Mouse (Mus musculus): Measurements from ENCODE around the gene Prr18. TPM values are rescaled to one million over a fixed set of nuclear protein-coding genes. Genes with fewer than 3 reads are reported as not detected.

The Prr18 gene
- polyA plus RNA-seq, 1 experiment from 2014 or later = 1.7 TPM

Other genes with a start within 250 kb of the Prr18 start
- gene Gm49673, start 189.7 kb upstream of the Prr18 start, polyA plus RNA-seq (2015; fragmentation: Nextera tagmentation; extraction: Ambion mirVana) = 0.21 and 0.65 TPM in 2 replicates
- 37.3 and 37.5 TPM in 2 replicates for gene Rnaset2a, start 189.4 kb upstream of the Prr18 start, polyA plus RNA-seq (2015; fragmentation: Nextera tagmentation; extraction: Ambion mirVana)
- gene Fgfr1op, start 172.0 kb upstream of the Prr18 start, polyA plus RNA-seq (2015; fragmentation: Nextera tagmentation; extraction: Ambion mirVana) = 33.9 and 35.9 TPM in 2 replicates
- gene Ccr6, start 101.4 kb upstream of the Prr18 start, polyA plus RNA-seq (2015; fragmentation: Nextera tagmentation; extraction: Ambion mirVana) = not detected in 2 replicates
- gene Mpc1, start 54.6 kb upstream of the Prr18 start, polyA plus RNA-seq (2015; fragmentation: Nextera tagmentation; extraction: Ambion mirVana) = 176 and 180 TPM in 2 replicates
- gene Sft2d1, start 26.4 kb upstream of the Prr18 start, polyA plus RNA-seq (2015; fragmentation: Nextera tagmentation; extraction: Ambion mirVana) = 75.8 and 79.9 TPM in 2 replicates
- gene T2, start 18.5 kb downstream of the Prr18 start, polyA plus RNA-seq (2015; fragmentation: Nextera tagmentation; extraction: Ambion mirVana) = 0.26 and 0.68 TPM in 2 replicates
- 0.21 and 0.24 TPM in 2 replicates for gene T, start 97.0 kb downstream of the Prr18 start, polyA plus RNA-seq (2015; fragmentation: Nextera tagmentation; extraction: Ambion mirVana)
- gene Pde10a, start 187.9 kb downstream of the Prr18 start, polyA plus RNA-seq (2015; fragmentation: Nextera tagmentation; extraction: Ambion mirVana) = 1.5 and 2.1 TPM in 2 replicates
- gene Gm17087, start 229.5 kb downstream of the Prr18 start, polyA plus RNA-seq (2015; fragmentation: Nextera tagmentation; extraction: Ambion mirVana) = not detected in 2 replicates